Mouse (Mus musculus): ENCODE measurements around the gene Fam98a.

DNA sequence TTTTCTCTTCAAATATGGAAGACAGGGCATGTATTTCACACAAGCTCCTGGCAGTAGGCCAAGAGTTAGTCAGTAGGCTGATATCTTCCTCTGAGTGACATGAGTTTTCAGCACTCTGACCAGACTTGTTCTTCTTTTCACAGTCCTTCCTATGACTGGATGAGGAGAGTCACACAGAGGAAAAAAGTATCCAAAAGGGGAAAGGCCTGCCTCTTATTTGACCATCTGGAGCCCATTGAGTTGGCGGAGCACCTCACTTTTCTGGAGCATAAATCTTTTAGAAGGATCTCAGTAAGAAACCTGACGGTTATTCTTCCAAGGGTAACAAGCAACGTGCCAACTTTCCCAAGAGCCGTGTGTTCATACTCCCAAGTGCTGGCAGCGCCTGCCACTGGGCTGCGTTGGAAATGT, 53.5 kb downstream of the Fam98a start:
- no peak for TF ChIP-seq CTCF (IDR thresholded peaks at IDR 0.05; ENCODE audit: borderline replicate concordance, insufficient read depth, low read length)
- no peak for TF ChIP-seq POLR2A (IDR thresholded peaks at IDR 0.05; ENCODE audit: low read depth, low read length)
